Mouse (Mus musculus) forebrain, embryonic 14.5 days (tissue): ENCODE measurements around the gene Lrrc8c. TPM values are rescaled to one million over a fixed set of nuclear protein-coding genes. Genes with fewer than 3 reads are reported as not detected.

Experiments
- ATAC-seq: fragments of 200-750 bp; cut with Nextera tagmentation; 2 replicates; pipeline ENCODE4 v1.8.0; 2017; ENCODE audit warnings: mild to moderate bottlenecking, moderate library complexity
- DNase-seq: peaks from one replicate; pipeline ENCODE4 v3.0.0-alpha.2; 2015; ENCODE audit warnings: low spot score
- H3K27ac ChIP-seq: fragments of 300-500 bp; sonication (generic); 2 replicates; pipeline ENCODE4 v1.5.1; 2014; ENCODE audit warnings: low read depth, mild to moderate bottlenecking, control low read depth, low read length, moderate library complexity
- H3K27me3 ChIP-seq: fragments of 300-500 bp; sonication (generic); replicated peaks from 2 replicates; pipeline ENCODE4 v1.6.1; 2014; ENCODE audit warnings: low read length, control low read depth, mixed read lengths; ENCODE audit not compliant: control insufficient read depth, insufficient read depth
- H3K36me3 ChIP-seq: fragments of 300-500 bp; sonication (generic); 2 replicates; pipeline ENCODE4 v1.6.1; 2014; ENCODE audit warnings: low read length, control low read depth; ENCODE audit not compliant: control insufficient read depth, insufficient read depth
- H3K4me1 ChIP-seq: fragments of 300-500 bp; sonication (generic); 2 replicates; pipeline ENCODE4 v1.6.1; 2014; ENCODE audit warnings: antibody characterized with exemption, low read length, control low read depth; ENCODE audit not compliant: control insufficient read depth, insufficient read depth
- H3K4me2 ChIP-seq: fragments of 300-500 bp; sonication (generic); 2 replicates; pipeline ENCODE4 v1.6.1; 2014; ENCODE audit warnings: mild to moderate bottlenecking, control low read depth, low read length
- H3K4me3 ChIP-seq: fragments of 300-500 bp; sonication (generic); 2 replicates; pipeline ENCODE4 v1.5.1; 2014; ENCODE audit warnings: low read depth, low read length, control low read depth
- H3K9ac ChIP-seq: fragments of 300-500 bp; sonication (generic); 2 replicates; pipeline ENCODE4 v1.6.1; 2014; ENCODE audit warnings: mild to moderate bottlenecking, low read length, control low read depth, moderate library complexity
- H3K9me3 ChIP-seq: fragments of 300-500 bp; sonication (generic); replicated peaks from 2 replicates; pipeline ENCODE4 v1.6.1; 2016; ENCODE audit warnings: low read length, control low read depth, mixed read lengths; ENCODE audit not compliant: control insufficient read depth
- WGBS: fragments of 180-500 bp; shearing (Covaris S2); extraction: QIAGEN DNeasy Blood & Tissue Kit; methylation state at CpG from one replicate; pipeline ENCODE4 v1.1.7; 2014; 5-methylcytosine and 5-hydroxymethylcytosine counted together
- polyA plus RNA-seq: library from polyadenylated mRNA; unstranded; fragments of >200 nt; fragmentation: Nextera tagmentation; extraction: Ambion mirVana; gene quantifications from 2 replicates; pipeline ENCODE4 v1.2.1, GENCODE M21; 2014

Gene Lrrc8c
- polyA plus RNA-seq, 1 experiment from 2014 or later, result 8.6 TPM

DNA sequence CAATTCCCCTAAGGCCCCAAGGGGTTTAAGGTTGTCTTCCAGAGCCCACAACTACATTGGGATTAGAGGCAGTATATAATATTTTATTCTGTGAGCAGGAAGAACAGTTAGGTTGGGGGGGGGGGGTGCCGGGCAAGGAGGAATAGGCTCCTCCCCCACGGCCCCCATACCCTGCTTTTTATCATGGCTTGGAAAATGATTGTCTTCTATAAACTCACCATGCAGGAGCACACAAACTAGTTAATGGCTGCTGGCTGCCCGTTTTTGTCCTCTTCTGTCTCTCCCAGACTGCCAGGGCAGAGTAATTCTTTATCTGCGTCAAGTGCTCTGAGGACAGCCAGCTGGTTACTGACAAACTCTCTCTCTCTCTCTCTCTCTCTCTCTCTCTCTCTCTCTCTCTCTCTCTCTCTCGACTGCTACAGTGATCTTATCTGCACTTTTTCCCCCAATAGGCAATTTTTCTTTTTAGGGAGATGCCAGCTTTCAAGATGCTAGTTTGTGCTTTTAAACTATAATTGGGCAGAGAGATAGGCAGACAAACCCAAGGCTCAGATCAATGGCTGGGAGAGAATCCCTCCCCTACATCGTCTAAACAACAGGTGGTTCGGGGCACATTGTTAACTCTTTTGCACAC is 1.1 kb upstream of the Lrrc8c start:
- H3K4me3 ChIP-seq, result peak overlapping the region; percentile 73
- peaks cover 12% of the 10 kb centered on the region for H3K4me1 ChIP-seq
- no peaks in the 10 kb centered on the region for H3K27me3 ChIP-seq
- H3K27ac ChIP-seq, result no peak overlapping the region; the same call in 1 of the 2 replicates
- peak overlapping the region; percentile 84 for H3K9ac ChIP-seq
- 15% methylated on average over 7 of the region's 7 CpGs for WGBS
- ATAC-seq (no peak), DNase-seq (peak; percentile 24)
- peak overlapping the region; percentile 85 for H3K4me2 ChIP-seq
- no peaks in the 10 kb centered on the region for H3K36me3 ChIP-seq
- no peaks in the 10 kb centered on the region for H3K9me3 ChIP-seq

DNA sequence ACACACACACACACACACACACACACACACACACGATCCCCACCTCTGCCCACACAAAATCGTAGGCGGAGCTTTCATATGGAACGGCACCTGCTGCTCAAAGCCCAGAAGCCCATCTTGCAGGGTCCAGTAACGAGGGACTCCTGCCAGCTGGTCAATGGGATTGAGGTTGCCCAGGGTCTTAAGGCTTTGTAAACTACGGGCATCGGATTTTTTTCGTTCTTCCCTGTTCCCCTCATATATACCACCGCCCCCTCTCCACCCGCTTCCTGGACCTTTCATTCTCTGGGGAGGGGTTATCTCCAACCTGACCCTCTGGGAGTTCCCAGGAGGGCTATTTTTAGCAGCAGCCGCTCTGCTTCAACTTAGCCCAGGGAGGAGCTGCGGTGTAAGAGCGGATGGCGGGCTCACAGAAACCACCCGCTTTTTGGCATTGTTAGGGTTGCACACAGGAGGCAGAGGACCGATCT is 527 bp upstream of the Lrrc8c start:
- ATAC-seq (peak; percentile 28), DNase-seq (peak; percentile 57)
- Histone ChIP-seq H3K36me3 (no peaks in the 10 kb centered on the region), H3K4me3 (peak overlapping the region; percentile 73), H3K27me3 (no peaks in the 10 kb centered on the region), H3K9ac (peak overlapping the region; percentile 84), H3K27ac (peak overlapping the region; percentile 82), H3K4me2 (peak overlapping the region; percentile 85), H3K9me3 (no peaks in the 10 kb centered on the region), H3K4me1 (peaks cover 12% of the 10 kb centered on the region)
- under 1% methylated on average over 16 of the region's 16 CpGs for WGBS

DNA sequence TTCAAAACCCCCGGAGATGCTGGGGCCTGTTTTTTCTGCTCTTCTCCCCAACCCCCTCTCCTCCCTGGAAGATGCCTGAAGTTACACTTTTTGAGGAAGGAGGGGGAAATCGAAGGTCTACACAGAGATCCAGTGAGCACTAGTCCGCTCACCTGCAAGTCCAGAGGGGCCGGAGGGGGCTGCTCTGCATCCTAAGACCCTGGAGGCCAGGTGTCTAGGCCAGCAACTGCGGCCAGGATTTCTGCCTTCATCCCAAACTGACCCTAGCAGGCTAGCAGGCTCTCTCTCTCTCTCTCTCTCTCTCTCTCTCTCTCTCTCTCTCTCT is 750 bp downstream of the Lrrc8c start:
- Histone ChIP-seq H3K4me3 (peak overlapping the region; percentile 73), H3K4me1 (peaks cover 12% of the 10 kb centered on the region), H3K9ac (peak overlapping the region; percentile 84), H3K27ac (peak overlapping the region; percentile 82), H3K27me3 (no peaks in the 10 kb centered on the region), H3K9me3 (no peaks in the 10 kb centered on the region), H3K4me2 (peak overlapping the region; percentile 85), H3K36me3 (no peaks in the 10 kb centered on the region)
- WGBS, result 1% methylated on average over 5 of the region's 5 CpGs
- DNase-seq (no peak), ATAC-seq (no peak)

DNA sequence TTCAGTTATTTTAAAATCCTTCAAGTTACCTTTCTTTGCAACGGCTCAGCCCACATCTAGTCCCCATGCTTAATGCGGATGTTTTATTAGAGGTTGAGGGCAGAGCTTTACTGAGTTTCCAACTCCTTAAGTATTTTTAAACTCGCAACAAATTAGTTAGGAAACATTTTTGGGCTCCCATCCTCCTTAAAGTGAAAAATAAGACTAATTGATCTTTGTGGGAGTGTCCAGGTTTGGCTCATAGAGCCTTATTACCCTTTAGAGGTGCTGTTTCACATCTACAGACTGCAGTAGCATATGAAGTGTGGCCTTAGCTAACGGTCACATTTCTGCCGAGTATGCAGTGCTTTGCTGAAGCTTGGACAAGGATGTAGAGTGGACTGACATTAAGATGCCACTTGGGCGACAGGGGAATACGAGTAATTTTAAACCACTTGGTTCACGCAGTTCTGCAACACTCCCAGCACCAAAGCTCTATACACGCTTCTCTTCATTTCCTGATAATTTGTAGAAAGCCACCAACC is 1.3 kb downstream of the Lrrc8c start:
- H3K9ac ChIP-seq, result 0 out of 2 replicates have a peak overlapping the region, but pooled peaks have one; percentile 9
- ATAC-seq, result no peak

DNA sequence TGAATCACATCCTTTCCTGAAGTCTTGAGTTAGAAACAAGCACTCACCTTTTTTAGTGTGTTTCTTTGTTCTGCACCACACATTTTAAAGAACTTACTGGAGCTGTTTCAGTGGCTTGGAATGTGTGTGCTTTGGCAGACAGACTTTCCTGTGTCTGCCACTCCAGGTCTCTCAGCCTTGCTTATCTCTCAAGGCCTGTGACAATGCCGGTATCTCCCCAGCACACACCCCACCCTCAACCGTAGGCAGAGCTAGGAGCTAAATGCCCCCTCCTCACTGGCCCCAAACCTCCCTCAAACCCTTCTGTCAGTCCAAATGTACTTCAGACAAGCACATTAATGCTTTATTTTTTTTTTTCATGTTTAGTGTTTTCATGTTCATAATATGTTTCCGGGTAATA is 4.3 kb downstream of the Lrrc8c start:
- H3K27ac ChIP-seq, result no peak overlapping the region
- ATAC-seq, result no peak
- 86% methylated on average over 3 of the region's 3 CpGs for WGBS

More for the DNA sequence above, 1.3 kb downstream of the Lrrc8c start:
- peaks cover 12% of the 10 kb centered on the region for H3K4me1 ChIP-seq
- WGBS, result 45% methylated on average over 9 of the region's 9 CpGs
- H3K27ac ChIP-seq, result no peak overlapping the region
- peak overlapping the region; percentile 85 for H3K4me2 ChIP-seq
- peak overlapping the region; percentile 73 for H3K4me3 ChIP-seq
- DNase-seq, result no peak
- H3K9me3 ChIP-seq, result no peaks in the 10 kb centered on the region
- H3K27me3 ChIP-seq, result no peaks in the 10 kb centered on the region
- H3K36me3 ChIP-seq, result no peaks in the 10 kb centered on the region

DNA sequence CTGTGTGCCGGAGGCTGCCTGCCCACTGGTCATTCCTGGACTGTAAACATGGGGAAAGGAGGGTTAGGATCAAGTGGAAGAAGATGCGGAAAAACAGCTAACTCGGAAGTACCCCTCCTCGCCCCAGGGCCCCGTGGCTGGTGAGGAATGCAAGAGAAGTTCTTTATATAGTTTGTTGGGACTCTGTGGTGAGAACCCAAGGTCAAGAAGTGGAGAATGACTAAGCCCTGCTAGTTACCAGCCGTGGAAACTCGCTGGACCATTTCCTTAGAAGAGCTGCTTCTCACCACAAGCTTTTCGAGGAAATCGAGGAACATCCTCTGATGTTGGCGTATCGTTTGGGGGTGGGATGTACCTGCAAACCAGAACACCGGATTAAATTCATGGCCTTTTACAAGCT is 5.8 kb downstream of the Lrrc8c start:
- no peak overlapping the region for H3K9ac ChIP-seq
- 95% methylated on average over 12 of the region's 12 CpGs for WGBS
- DNase-seq (no peak), ATAC-seq (no peak)
- peaks cover 8% of the 10 kb centered on the region for H3K4me1 ChIP-seq
- H3K27me3 ChIP-seq, result no peaks in the 10 kb centered on the region
- no peak overlapping the region for H3K27ac ChIP-seq
- no peak overlapping the region for H3K4me3 ChIP-seq
- H3K4me2 ChIP-seq, result no peak overlapping the region
- no peaks in the 10 kb centered on the region for H3K9me3 ChIP-seq
- H3K36me3 ChIP-seq, result no peaks in the 10 kb centered on the region

More for the DNA sequence above, 4.3 kb downstream of the Lrrc8c start:
- H3K36me3 ChIP-seq, result no peaks in the 10 kb centered on the region
- DNase-seq, result no peak
- peaks cover 8% of the 10 kb centered on the region for H3K4me1 ChIP-seq
- no peaks in the 10 kb centered on the region for H3K9me3 ChIP-seq
- H3K4me3 ChIP-seq, result no peak overlapping the region
- no peak overlapping the region for H3K4me2 ChIP-seq
- no peak overlapping the region for H3K9ac ChIP-seq
- no peaks in the 10 kb centered on the region for H3K27me3 ChIP-seq

DNA sequence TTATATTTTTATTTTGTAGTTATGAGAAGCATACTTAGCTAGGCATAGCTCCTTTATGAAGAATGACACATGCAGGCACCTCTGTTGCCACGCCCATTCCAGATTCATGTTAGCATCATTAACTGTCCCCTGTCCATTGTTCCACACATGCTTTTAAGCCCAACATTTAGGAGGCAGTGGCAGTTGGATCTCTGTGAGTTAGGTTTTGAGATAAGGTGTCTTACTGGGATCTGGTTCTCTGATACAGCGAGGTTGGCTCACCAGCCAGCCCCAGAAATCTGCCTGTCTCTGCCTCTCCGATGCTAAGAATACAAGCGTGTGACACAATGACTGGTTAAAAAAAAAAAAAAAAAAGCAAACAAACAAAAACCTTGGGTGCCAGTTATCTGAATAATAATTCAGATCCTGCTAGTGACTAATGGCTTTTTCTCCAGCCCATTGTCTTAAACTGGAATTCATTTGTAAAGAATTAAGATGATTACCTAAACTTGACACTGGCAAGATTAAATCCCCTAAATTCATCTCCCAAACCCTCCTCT is 7.0 kb downstream of the Lrrc8c start:
- Histone ChIP-seq H3K27ac (no peak overlapping the region), H3K9me3 (no peaks in the 10 kb centered on the region), H3K4me1 (peaks cover under 1% of the 10 kb centered on the region; the same call in 1 of the 2 replicates), H3K4me2 (no peak overlapping the region), H3K9ac (no peak overlapping the region), H3K4me3 (no peak overlapping the region), H3K36me3 (no peaks in the 10 kb centered on the region), H3K27me3 (no peaks in the 10 kb centered on the region)
- ATAC-seq (no peak), DNase-seq (no peak)
- 94% methylated on average over 4 of the region's 4 CpGs for WGBS

DNA sequence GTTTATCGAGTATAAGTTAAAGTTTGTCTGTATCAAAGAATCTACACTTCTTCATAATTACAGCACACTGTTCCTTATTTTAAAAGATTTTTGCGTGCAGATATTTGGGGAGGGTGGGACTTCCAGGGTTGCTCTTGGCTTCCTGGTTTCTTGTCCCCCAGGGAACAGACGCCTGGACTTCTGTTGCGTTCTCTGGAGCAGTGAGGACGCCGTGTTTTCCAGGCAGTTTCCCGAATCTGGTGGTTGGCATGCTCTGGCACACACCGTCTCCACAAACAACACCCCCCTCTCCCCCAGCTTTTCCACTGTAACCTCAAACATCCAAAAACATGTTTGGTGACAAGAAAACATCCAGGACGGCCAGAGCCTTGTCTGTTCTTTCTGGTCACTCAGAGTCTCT is 7.6 kb downstream of the Lrrc8c start:
- Histone ChIP-seq H3K27ac (no peak overlapping the region), H3K9ac (no peak overlapping the region), H3K4me3 (no peak overlapping the region), H3K9me3 (no peaks in the 10 kb centered on the region), H3K36me3 (no peaks in the 10 kb centered on the region), H3K4me1 (no peaks in the 10 kb centered on the region), H3K27me3 (no peaks in the 10 kb centered on the region), H3K4me2 (no peak overlapping the region)
- 90% methylated on average over 9 of the region's 9 CpGs for WGBS
- ATAC-seq, result no peak
- DNase-seq, result no peak
